Mouse (Mus musculus): ENCODE measurements around the gene Ptgdr.
"Not testable (repeated sequence)": the region's sequence is repeated elsewhere in the genome, so short reads cannot be mapped to it uniquely, and the experiment has no call there.

The Ptgdr gene

GRCm38 (mm10) chr14:44813152-44813551 lies 46.0 kb downstream of the Ptgdr start:
- not testable (repeated sequence) for DNase-seq (ENCODE audit: low read depth, low spot score)

Data from retina, adult 2 months (tissue).